Mouse (Mus musculus): ENCODE measurements at regions not wholly inside any gene's neighbourhood (a gene's known extent, or its start where the extent isn't known, plus 50 kb on each side); places are given as distances from the start of the nearest gene placed in this dataset.

GRCm38 (mm10) chr8:103023237-103023636 lies 237.8 kb upstream of the Cdh11 start:
- Histone ChIP-seq H3K4me3 (ENCODE audit: low read depth, low read length) (no peak overlapping the region), H3K4me1 (ENCODE audit: insufficient read depth, low read depth, low read length) (no peaks in the 10 kb centered on the region), H3K27me3 (ENCODE audit: insufficient read depth, low read length) (no peaks in the 10 kb centered on the region), H3K9me3 (replicated peaks) (peaks cover 11% of the 10 kb centered on the region), H3K36me3 (replicated peaks) (no peaks in the 10 kb centered on the region)
- ATAC-seq (ENCODE audit: extremely low read depth, insufficient number of reproducible peaks, low FRiP score, poor library complexity, severe bottlenecking) (no peak; the same call in 1 of the 2 replicates), DNase-seq (ENCODE audit: low spot score) (no peak)
- TF ChIP-seq POLR2AphosphoS5 (IDR thresholded peaks at IDR 0.05; ENCODE audit: insufficient replicate concordance, low read depth, low read length) (no peak), TAL1 (conservative IDR thresholded peaks at IDR 0.05; ENCODE audit: low read depth, low read length) (no peak), CTCF (IDR thresholded peaks at IDR 0.05; ENCODE audit: low read depth, low read length) (no peak), GATA2 (IDR thresholded peaks at IDR 0.05; ENCODE audit: borderline replicate concordance, low read depth, low read length) (no peak), GATA1 (IDR thresholded peaks at IDR 0.05; ENCODE audit: borderline replicate concordance, low read length) (no peak)

GRCm38 (mm10) chr8:103031708-103032107 lies 246.3 kb upstream of the Cdh11 start:
- Histone ChIP-seq H3K4me3 (ENCODE audit: low read depth, low read length) (no peak overlapping the region), H3K4me1 (ENCODE audit: insufficient read depth, low read depth, low read length) (no peaks in the 10 kb centered on the region), H3K27me3 (ENCODE audit: insufficient read depth, low read length) (no peaks in the 10 kb centered on the region), H3K9me3 (replicated peaks) (peaks cover 4% of the 10 kb centered on the region), H3K36me3 (replicated peaks) (no peaks in the 10 kb centered on the region)
- TF ChIP-seq POLR2AphosphoS5 (IDR thresholded peaks at IDR 0.05; ENCODE audit: insufficient replicate concordance, low read depth, low read length) (no peak), TAL1 (conservative IDR thresholded peaks at IDR 0.05; ENCODE audit: low read depth, low read length) (no peak), GATA2 (IDR thresholded peaks at IDR 0.05; ENCODE audit: borderline replicate concordance, low read depth, low read length) (no peak), GATA1 (IDR thresholded peaks at IDR 0.05; ENCODE audit: borderline replicate concordance, low read length) (no peak), CTCF (IDR thresholded peaks at IDR 0.05; ENCODE audit: low read depth, low read length) (no peak)
- no peak for ATAC-seq (ENCODE audit: extremely low read depth, insufficient number of reproducible peaks, low FRiP score, poor library complexity, severe bottlenecking)
- DNase-seq (ENCODE audit: low spot score), result no peak

DNA sequence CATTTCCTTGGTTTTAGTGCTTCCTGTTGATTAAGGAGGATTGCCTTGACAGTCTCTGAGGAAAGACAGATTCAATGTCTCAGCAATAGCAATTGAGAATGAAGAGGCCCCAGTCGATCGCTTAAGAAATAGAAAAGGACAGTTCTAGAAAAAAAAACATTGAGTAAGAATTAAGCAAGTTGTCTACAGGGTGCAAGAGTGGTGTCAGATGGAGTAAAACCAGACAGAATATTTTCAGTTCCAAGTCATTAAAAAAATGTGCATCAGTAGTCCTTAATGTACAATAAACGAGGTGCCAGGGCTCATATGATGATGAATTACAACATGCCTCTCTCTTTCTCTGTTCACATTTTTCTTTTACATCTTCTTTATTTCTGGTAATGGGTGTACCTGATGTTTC lies 248.5 kb upstream of the Cdh11 start:
- Histone ChIP-seq H3K4me1 (ENCODE audit: insufficient read depth, low read depth, low read length) (no peaks in the 10 kb centered on the region), H3K9me3 (replicated peaks) (peaks cover 4% of the 10 kb centered on the region), H3K36me3 (replicated peaks) (no peaks in the 10 kb centered on the region), H3K4me3 (ENCODE audit: low read depth, low read length) (no peak overlapping the region), H3K27me3 (ENCODE audit: insufficient read depth, low read length) (no peaks in the 10 kb centered on the region)
- ATAC-seq (ENCODE audit: extremely low read depth, insufficient number of reproducible peaks, low FRiP score, poor library complexity, severe bottlenecking), result no peak
- TF ChIP-seq GATA1 (IDR thresholded peaks at IDR 0.05; ENCODE audit: borderline replicate concordance, low read length) (no peak), TAL1 (conservative IDR thresholded peaks at IDR 0.05; ENCODE audit: low read depth, low read length) (no peak), GATA2 (IDR thresholded peaks at IDR 0.05; ENCODE audit: borderline replicate concordance, low read depth, low read length) (no peak), CTCF (IDR thresholded peaks at IDR 0.05; ENCODE audit: low read depth, low read length) (no peak), POLR2AphosphoS5 (IDR thresholded peaks at IDR 0.05; ENCODE audit: insufficient replicate concordance, low read depth, low read length) (no peak)
- no peak for DNase-seq (ENCODE audit: low spot score)

DNA sequence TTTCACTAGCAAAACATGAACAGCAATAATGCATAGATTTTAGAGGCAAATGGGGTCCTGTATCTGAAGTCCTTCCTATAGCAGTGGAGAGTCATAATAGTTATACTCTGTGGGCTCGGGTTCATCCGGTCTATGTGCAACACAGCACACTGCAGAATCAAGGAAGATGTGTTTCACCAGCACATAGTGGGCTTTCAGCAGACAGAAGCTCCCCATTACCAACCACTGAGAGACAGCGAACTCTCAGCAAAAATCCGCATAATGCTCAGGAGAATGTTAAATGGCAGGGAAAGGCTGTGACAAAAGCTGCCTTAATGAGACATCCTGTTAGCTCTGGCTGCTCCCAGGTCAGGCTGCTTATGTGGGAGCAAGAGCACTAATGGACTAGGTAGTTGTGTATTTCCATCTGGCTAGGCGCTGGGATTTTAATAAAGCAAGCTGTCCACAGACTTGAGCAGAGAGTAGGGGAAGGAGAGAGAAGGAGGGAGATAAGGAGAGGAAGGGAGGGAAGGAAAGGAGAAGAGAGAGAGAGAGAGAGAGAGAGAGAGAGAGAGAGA lies 286.7 kb upstream of the Cdh11 start:
- no peak overlapping the region for H3K4me3 ChIP-seq (ENCODE audit: low read depth, low read length)
- ATAC-seq (ENCODE audit: extremely low read depth, insufficient number of reproducible peaks, low FRiP score, poor library complexity, severe bottlenecking) (no peak), DNase-seq (ENCODE audit: low spot score) (no peak)
- H3K36me3 ChIP-seq (replicated peaks), result no peaks in the 10 kb centered on the region
- no peaks in the 10 kb centered on the region for H3K4me1 ChIP-seq (ENCODE audit: insufficient read depth, low read depth, low read length)
- TF ChIP-seq GATA1 (IDR thresholded peaks at IDR 0.05; ENCODE audit: borderline replicate concordance, low read length) (no peak), GATA2 (IDR thresholded peaks at IDR 0.05; ENCODE audit: borderline replicate concordance, low read depth, low read length) (no peak), TAL1 (conservative IDR thresholded peaks at IDR 0.05; ENCODE audit: low read depth, low read length) (no peak), CTCF (IDR thresholded peaks at IDR 0.05; ENCODE audit: low read depth, low read length) (no peak), POLR2AphosphoS5 (IDR thresholded peaks at IDR 0.05; ENCODE audit: insufficient replicate concordance, low read depth, low read length) (no peak)
- H3K9me3 ChIP-seq (replicated peaks), result peaks cover 7% of the 10 kb centered on the region
- H3K27me3 ChIP-seq (ENCODE audit: insufficient read depth, low read length), result no peaks in the 10 kb centered on the region

- no peak for TF ChIP-seq GATA2 (IDR thresholded peaks at IDR 0.05; ENCODE audit: borderline replicate concordance, low read depth, low read length)
- TF ChIP-seq GATA1 (IDR thresholded peaks at IDR 0.05; ENCODE audit: borderline replicate concordance, low read length), result no peak
- no peak for TF ChIP-seq TAL1 (conservative IDR thresholded peaks at IDR 0.05; ENCODE audit: low read depth, low read length)
- no peak for TF ChIP-seq CTCF (IDR thresholded peaks at IDR 0.05; ENCODE audit: low read depth, low read length)
- no peak for TF ChIP-seq POLR2AphosphoS5 (IDR thresholded peaks at IDR 0.05; ENCODE audit: insufficient replicate concordance, low read depth, low read length)
- no peaks in the 10 kb centered on the region for H3K4me1 ChIP-seq (ENCODE audit: insufficient read depth, low read depth, low read length)
- peaks cover 7% of the 10 kb centered on the region for H3K9me3 ChIP-seq (replicated peaks)
- no peak overlapping the region for H3K4me3 ChIP-seq (ENCODE audit: low read depth, low read length)
- DNase-seq (ENCODE audit: low spot score) (no peak), ATAC-seq (ENCODE audit: extremely low read depth, insufficient number of reproducible peaks, low FRiP score, poor library complexity, severe bottlenecking) (no peak)
- no peaks in the 10 kb centered on the region for H3K36me3 ChIP-seq (replicated peaks)
- no peaks in the 10 kb centered on the region for H3K27me3 ChIP-seq (ENCODE audit: insufficient read depth, low read length)
Measured at GRCm38 (mm10) chr8:103072646-103073045, 287.2 kb upstream of the Cdh11 start.

GRCm38 (mm10) chr8:103078559-103078958 lies 293.1 kb upstream of the Cdh11 start:
- Histone ChIP-seq H3K36me3 (replicated peaks) (no peaks in the 10 kb centered on the region), H3K4me3 (ENCODE audit: low read depth, low read length) (no peak overlapping the region), H3K4me1 (ENCODE audit: insufficient read depth, low read depth, low read length) (no peaks in the 10 kb centered on the region), H3K9me3 (replicated peaks) (no peaks in the 10 kb centered on the region), H3K27me3 (ENCODE audit: insufficient read depth, low read length) (no peaks in the 10 kb centered on the region)
- no peak for ATAC-seq (ENCODE audit: extremely low read depth, insufficient number of reproducible peaks, low FRiP score, poor library complexity, severe bottlenecking)
- TF ChIP-seq POLR2AphosphoS5 (IDR thresholded peaks at IDR 0.05; ENCODE audit: insufficient replicate concordance, low read depth, low read length) (no peak), GATA2 (IDR thresholded peaks at IDR 0.05; ENCODE audit: borderline replicate concordance, low read depth, low read length) (no peak), CTCF (IDR thresholded peaks at IDR 0.05; ENCODE audit: low read depth, low read length) (no peak), GATA1 (IDR thresholded peaks at IDR 0.05; ENCODE audit: borderline replicate concordance, low read length) (no peak), TAL1 (conservative IDR thresholded peaks at IDR 0.05; ENCODE audit: low read depth, low read length) (no peak)
- no peak for DNase-seq (ENCODE audit: low spot score)

All from G1E (cell line).